Mouse (Mus musculus) gastrocnemius, postnatal 25 days (tissue): ENCODE data around the gene Cyp27a1. TPM values are rescaled to one million over a fixed set of nuclear protein-coding genes. Genes with fewer than 3 reads are reported as not detected.

Experiments
- DNase-seq: peaks from one replicate; pipeline ENCODE4 v3.0.0; 2022
- long read RNA-seq, 2 experiments: library from polyadenylated mRNA; stranded (forward); transcript quantifications; one replicate each; pipeline ENCODE4 v2.0.0; 2021
- total RNA-seq, 2 experiments: library from RNA; stranded (reverse); gene quantifications; 1 replicate in 1 of 2; 2 replicates in 1 of 2; pipeline ENCODE4 v1.2.3; 2021

Gene Cyp27a1
- 10 to 100 TPM; 32.4 to 36.4 TPM for total RNA-seq
- long read RNA-seq, experiment 1, transcript Cyp27a1-201 (9 exons, 1,892 nt): major isoform, 11 of 26 reads
- long read RNA-seq, experiment 1, partial matches to known transcripts: 8 of 26 reads
- long read RNA-seq, experiment 1, other reads (novel, unspliced or antisense): 7 of 26 reads
- long read RNA-seq, experiment 2, transcript Cyp27a1-201 (9 exons, 1,892 nt): major isoform, 19 of 34 reads
- long read RNA-seq, experiment 2, partial matches to known transcripts: 3 of 34 reads
- long read RNA-seq, experiment 2, other reads (novel, unspliced or antisense): 12 of 34 reads

GRCm38 (mm10) chr1:74713099-74713858 lies at the start of gene Cyp27a1:
Cyp27a1 (plus strand) TSS chr1:74713574.
- peak; percentile 81 for DNase-seq

- DNase-seq: no peak
Observed at GRCm38 (mm10) chr1:74665153-74665552, 48.2 kb upstream of the Cyp27a1 start.

GRCm38 (mm10) chr1:74668371-74668770 lies 45.0 kb upstream of the Cyp27a1 start:
- DNase-seq: no peak

GRCm38 (mm10) chr1:74672731-74673130 lies 40.6 kb upstream of the Cyp27a1 start:
- peak; percentile 22 for DNase-seq

GRCm38 (mm10) chr1:74676863-74677262 lies 36.5 kb upstream of the Cyp27a1 start:
- no peak for DNase-seq

GRCm38 (mm10) chr1:74677843-74678242 lies 35.5 kb upstream of the Cyp27a1 start:
- DNase-seq: no peak

- DNase-seq: no peak
Observed at GRCm38 (mm10) chr1:74687131-74687530, 26.2 kb upstream of the Cyp27a1 start.

- DNase-seq: no peak
Observed at GRCm38 (mm10) chr1:74693891-74694583, 19.3 kb upstream of the Cyp27a1 start.

GRCm38 (mm10) chr1:74695836-74696235 lies 17.5 kb upstream of the Cyp27a1 start:
- no peak for DNase-seq

GRCm38 (mm10) chr1:74697416-74697815 lies 16.0 kb upstream of the Cyp27a1 start:
- no peak for DNase-seq

GRCm38 (mm10) chr1:74698353-74698752 lies 15.0 kb upstream of the Cyp27a1 start:
- DNase-seq: no peak

- DNase-seq: no peak
Observed at GRCm38 (mm10) chr1:74698791-74699190, 14.6 kb upstream of the Cyp27a1 start.

- no peak for DNase-seq
Observed at GRCm38 (mm10) chr1:74702142-74702553, 11.2 kb upstream of the Cyp27a1 start.

GRCm38 (mm10) chr1:74704156-74704555 lies 9.2 kb upstream of the Cyp27a1 start:
- DNase-seq: no peak

- DNase-seq: no peak
Observed at GRCm38 (mm10) chr1:74705016-74705415, 8.4 kb upstream of the Cyp27a1 start.

GRCm38 (mm10) chr1:74709566-74709965 lies 3.8 kb upstream of the Cyp27a1 start:
- DNase-seq: no peak

- DNase-seq: no peak
Observed at GRCm38 (mm10) chr1:74712046-74712445, 1.3 kb upstream of the Cyp27a1 start.

- no peak for DNase-seq
Observed at GRCm38 (mm10) chr1:74712461-74713098, 794 bp upstream of the Cyp27a1 start.

- no peak for DNase-seq
Observed at GRCm38 (mm10) chr1:74713859-74714730, 721 bp downstream of the Cyp27a1 start.

- no peak for DNase-seq
Observed at GRCm38 (mm10) chr1:74714967-74715366, 1.6 kb downstream of the Cyp27a1 start.

GRCm38 (mm10) chr1:74715468-74715867 lies 2.1 kb downstream of the Cyp27a1 start:
- no peak for DNase-seq
